ENCODE assay signal across 23 mouse cellular contexts in genomic region chr2:125665909-125666308, GRCm38 (mm10). TPM values are rescaled to one million over a fixed set of nuclear protein-coding genes. Genes with fewer than 3 reads are reported as not detected.
DNase-seq lines count a peak whose midpoint lies in the region; ATAC-seq and TF ChIP-seq lines count a peak whose summit lies in the region.
"Had no signal": no experiment of that assay in that cellular context is flagged by ENCODE, and none has a peak within 500 bp of the region (broad histone marks: within the 10 kb centered on the region; RNA-seq: fewer than 3 reads in every experiment).

No protein-coding gene starts in this region.

- TF ChIP-seq EP300 in liver, embryonic 14.5 days (IDR thresholded peaks at IDR 0.05; ENCODE audit: low read depth) = peak; percentile 78

- TF ChIP-seq CTCF in liver, embryonic 14.5 days (IDR thresholded peaks at IDR 0.05; ENCODE audit: low read depth) = no peak
- no peak for TF ChIP-seq CTCF in midbrain, postnatal 0 days (IDR thresholded peaks at IDR 0.05)

- H3K4me3 ChIP-seq in heart, embryonic 10.5 days = no peak overlapping the region
- no peak overlapping the region for H3K4me3 ChIP-seq in liver, embryonic 14.5 days (ENCODE audit: insufficient read depth in 1 of 2, low read depth in 2 of 2, low read length in 2 of 2)
- no peak overlapping the region for H3K4me3 ChIP-seq in stomach, embryonic 15.5 days (replicated peaks)
- H3K4me3 ChIP-seq in midbrain, postnatal 0 days (ENCODE audit: low read depth, low read length) = no peak overlapping the region
- no peak overlapping the region for H3K4me3 ChIP-seq in embryonic facial prominence, embryonic 10.5 days
- H3K4me3 ChIP-seq: forebrain, embryonic 12.5 days; gastrocnemius, adult 2 months; heart, embryonic 12.5 days; hindbrain, embryonic 12.5 days; limb, embryonic 10.5 days; myocyte; neural tube, embryonic 13.5 days had no signal

- no peak overlapping the region for H3K27ac ChIP-seq in heart, embryonic 10.5 days
- H3K27ac ChIP-seq in liver, embryonic 14.5 days = peak overlapping the region; percentile 85
- no peak overlapping the region for H3K27ac ChIP-seq in stomach, embryonic 15.5 days
- H3K27ac ChIP-seq in midbrain, postnatal 0 days (ENCODE audit: low read depth, low read length) = no peak overlapping the region
- H3K27ac ChIP-seq in embryonic facial prominence, embryonic 10.5 days (replicated peaks) = no peak overlapping the region
- H3K27ac ChIP-seq: forebrain, embryonic 12.5 days; gastrocnemius, adult 2 months; hindbrain, embryonic 12.5 days; limb, embryonic 10.5 days; neural tube, embryonic 13.5 days had no signal

- H3K36me3 ChIP-seq in heart, embryonic 10.5 days = no peaks in the 10 kb centered on the region
- H3K36me3 ChIP-seq in liver, embryonic 14.5 days (replicated peaks; ENCODE audit: control insufficient read depth, insufficient read depth, low read depth) = no peaks in the 10 kb centered on the region
- H3K36me3 ChIP-seq in stomach, embryonic 15.5 days = no peaks in the 10 kb centered on the region
- H3K36me3 ChIP-seq in midbrain, postnatal 0 days (ENCODE audit: insufficient read depth, low read length) = no peaks in the 10 kb centered on the region
- H3K36me3 ChIP-seq in embryonic facial prominence, embryonic 10.5 days (replicated peaks) = no peaks in the 10 kb centered on the region
- H3K36me3 ChIP-seq: forebrain, embryonic 12.5 days; heart, embryonic 12.5 days; hindbrain, embryonic 12.5 days; limb, embryonic 10.5 days; neural tube, embryonic 13.5 days had no signal

- no peaks in the 10 kb centered on the region for H3K27me3 ChIP-seq in heart, embryonic 10.5 days (ENCODE audit: insufficient read depth, poor library complexity, severe bottlenecking)
- no peaks in the 10 kb centered on the region for H3K27me3 ChIP-seq in liver, embryonic 14.5 days (ENCODE audit: control insufficient read depth, insufficient read depth, low read length)
- H3K27me3 ChIP-seq in stomach, embryonic 15.5 days (replicated peaks) = no peaks in the 10 kb centered on the region
- H3K27me3 ChIP-seq in midbrain, postnatal 0 days (ENCODE audit: insufficient read depth, low read length) = no peaks in the 10 kb centered on the region
- peaks cover 2% of the 10 kb centered on the region; the same call in 1 of the 2 replicates for H3K27me3 ChIP-seq in embryonic facial prominence, embryonic 10.5 days (replicated peaks; ENCODE audit: low read depth, poor library complexity, severe bottlenecking)
- H3K27me3 ChIP-seq: forebrain, embryonic 12.5 days; heart, embryonic 12.5 days; neural tube, embryonic 13.5 days had no signal

- H3K9ac ChIP-seq in liver, embryonic 14.5 days (replicated peaks) = peak overlapping the region; percentile 3; the same call in 1 of the 2 replicates
- no peak overlapping the region for H3K9ac ChIP-seq in stomach, embryonic 15.5 days
- no peak overlapping the region for H3K9ac ChIP-seq in midbrain, postnatal 0 days (replicated peaks; ENCODE audit: low read length, poor library complexity, severe bottlenecking)
- H3K9ac ChIP-seq: forebrain, embryonic 12.5 days; heart, embryonic 12.5 days; hindbrain, embryonic 12.5 days; neural tube, embryonic 13.5 days had no signal

- peak overlapping the region; percentile 54 for H3K4me2 ChIP-seq in liver, embryonic 14.5 days (ENCODE audit: low read depth)
- no peak overlapping the region for H3K4me2 ChIP-seq in stomach, embryonic 15.5 days
- H3K4me2 ChIP-seq in midbrain, postnatal 0 days (ENCODE audit: low read depth, low read length, poor library complexity, severe bottlenecking) = no peak overlapping the region
- H3K4me2 ChIP-seq: forebrain, embryonic 12.5 days; heart, embryonic 12.5 days; hindbrain, embryonic 12.5 days; neural tube, embryonic 13.5 days had no signal

- ATAC-seq in erythroid progenitor cell, adult 5-6 weeks (replicated peaks; ENCODE audit: low FRiP score, poor library complexity, severe bottlenecking) = peak; percentile 69
- peak; percentile 88 for ATAC-seq in liver, embryonic 14.5 days (ENCODE audit: insufficient read depth)
- ATAC-seq in stomach, embryonic 15.5 days (ENCODE audit: insufficient read depth, low FRiP score, low read depth) = peak; percentile 77; the same call in 1 of the 2 replicates
- ATAC-seq in midbrain, postnatal 0 days (ENCODE audit: low FRiP score) = no peak

- 79% methylated on average over 4 of the region's 4 CpGs for WGBS in heart, embryonic 10.5 days
- WGBS in liver, embryonic 14.5 days (ENCODE audit: insufficient replicate concordance) = 25% methylated on average over 4 of the region's 4 CpGs
- WGBS in stomach, embryonic 15.5 days = 74% methylated on average over 4 of the region's 4 CpGs
- WGBS in midbrain, postnatal 0 days = 92% methylated on average over 4 of the region's 4 CpGs
- WGBS in embryonic facial prominence, embryonic 10.5 days = 87% methylated on average over 4 of the region's 4 CpGs

- no peaks in the 10 kb centered on the region for H3K9me3 ChIP-seq in heart, embryonic 10.5 days
- H3K9me3 ChIP-seq in liver, embryonic 14.5 days (ENCODE audit: control insufficient read depth, low read length) = no peaks in the 10 kb centered on the region
- no peaks in the 10 kb centered on the region for H3K9me3 ChIP-seq in stomach, embryonic 15.5 days
- no peaks in the 10 kb centered on the region for H3K9me3 ChIP-seq in midbrain, postnatal 0 days (ENCODE audit: low read length)
- no peaks in the 10 kb centered on the region for H3K9me3 ChIP-seq in embryonic facial prominence, embryonic 10.5 days
- H3K9me3 ChIP-seq: forebrain, embryonic 12.5 days; hindbrain, embryonic 12.5 days; limb, embryonic 10.5 days; neural tube, embryonic 13.5 days had no signal

- DNase-seq in heart, embryonic 10.5 days (ENCODE audit: low spot score) = peak; percentile 56
- no peak for DNase-seq in heart, adult 18-20 months
- peak; percentile 33 to 59 (median 48) for DNase-seq in liver, embryonic 14.5 days (ENCODE audit: low read depth in 3 of 3, low spot score in 3 of 3)
- DNase-seq in midbrain, postnatal 0 days (ENCODE audit: low spot score) = no peak
- no peak for DNase-seq in ovary, postnatal 36 days (ENCODE audit: low spot score)
- DNase-seq in embryonic facial prominence, embryonic 10.5 days (ENCODE audit: low spot score) = no peak
- DNase-seq: adrenal gland, postnatal 25 days; cerebellum, adult 11 months; cerebellum, postnatal 10 days; gastrocnemius, adult 2 months; heart, postnatal 14 days; kidney, adult 8-10 months; kidney, postnatal 10 days; lung, postnatal 10 days; midbrain, embryonic 14.5 days had no signal

- H3K4me1 ChIP-seq in heart, embryonic 10.5 days = peaks cover 17% of the 10 kb centered on the region
- H3K4me1 ChIP-seq in liver, embryonic 14.5 days (replicated peaks; ENCODE audit: control insufficient read depth in 2 of 2, insufficient read depth in 2 of 2, low read length in 1 of 2) = peaks cover 37 to 48% of the 10 kb centered on the region in 2 experiments
- peaks cover 2% of the 10 kb centered on the region; the same call in 1 of the 2 replicates for H3K4me1 ChIP-seq in stomach, embryonic 15.5 days
- no peaks in the 10 kb centered on the region for H3K4me1 ChIP-seq in midbrain, postnatal 0 days (ENCODE audit: insufficient read depth, low read length)
- H3K4me1 ChIP-seq in embryonic facial prominence, embryonic 10.5 days = peaks cover 5% of the 10 kb centered on the region

RNA-seq across cellular contexts. Expression of gene Eid1, which starts 7.0 kb away (rescaled TPM):
- 124 and 142 TPM in 2 replicates for polyA plus RNA-seq in heart, embryonic 10.5 days (2016; fragmentation: Nextera tagmentation; extraction: Ambion mirVana)
- total RNA-seq in heart, adult 18-20 months (2021) = 10 to 100 TPM; 48.8 to 51.8 TPM
- total RNA-seq in erythroid progenitor cell, adult 5-6 weeks (2015; ENCODE audit: low replicate concordance) = 52.0 and 77.1 TPM in 2 replicates
- 96.0 and 96.6 TPM in 2 replicates for total RNA-seq in erythroid progenitor cell, adult 5-6 weeks (2017; ENCODE audit: low replicate concordance)
- polyA plus RNA-seq in liver, embryonic 14.5 days (2012; rRNA removed) = 14.4 and 25.9 TPM in 2 replicates
- 45.7 and 48.1 TPM in 2 replicates for polyA plus RNA-seq in liver, embryonic 14.5 days (2014; fragmentation: Nextera tagmentation; extraction: Ambion mirVana)
- polyA plus RNA-seq in stomach, embryonic 15.5 days (2015; fragmentation: Nextera tagmentation; extraction: Ambion mirVana) = 139 and 147 TPM in 2 replicates
- 428 and 544 TPM in 2 replicates for total RNA-seq in midbrain, postnatal 0 days (2014; rRNA removed)
- 421 and 465 TPM in 2 replicates for polyA plus RNA-seq in midbrain, postnatal 0 days (2015; fragmentation: Nextera tagmentation; extraction: Ambion mirVana)
- polyA plus RNA-seq in embryonic facial prominence, embryonic 10.5 days (2016; fragmentation: Nextera tagmentation; extraction: Ambion mirVana) = 127 and 136 TPM in 2 replicates

RNA-seq across cellular contexts. Expression of gene Cep152, which starts 41.0 kb away (rescaled TPM):
- 7.0 and 7.1 TPM in 2 replicates for polyA plus RNA-seq in heart, embryonic 10.5 days (2016; fragmentation: Nextera tagmentation; extraction: Ambion mirVana)
- total RNA-seq in heart, adult 18-20 months (2021) = 1 to 10 TPM; 1.4 to 1.5 TPM
- 14.3 and 20.2 TPM in 2 replicates for total RNA-seq in erythroid progenitor cell, adult 5-6 weeks (2015; ENCODE audit: low replicate concordance)
- total RNA-seq in erythroid progenitor cell, adult 5-6 weeks (2017; ENCODE audit: low replicate concordance) = 36.8 and 49.8 TPM in 2 replicates
- polyA plus RNA-seq in liver, embryonic 14.5 days (2012; rRNA removed) = 2.7 and 4.2 TPM in 2 replicates
- 4.1 and 4.3 TPM in 2 replicates for polyA plus RNA-seq in liver, embryonic 14.5 days (2014; fragmentation: Nextera tagmentation; extraction: Ambion mirVana)
- polyA plus RNA-seq in stomach, embryonic 15.5 days (2015; fragmentation: Nextera tagmentation; extraction: Ambion mirVana) = 5.2 TPM in 2 replicates
- total RNA-seq in midbrain, postnatal 0 days (2014; rRNA removed) = 1.0 and 2.7 TPM in 2 replicates
- polyA plus RNA-seq in midbrain, postnatal 0 days (2015; fragmentation: Nextera tagmentation; extraction: Ambion mirVana) = 1.0 and 1.1 TPM in 2 replicates
- 11.5 and 12.4 TPM in 2 replicates for polyA plus RNA-seq in embryonic facial prominence, embryonic 10.5 days (2016; fragmentation: Nextera tagmentation; extraction: Ambion mirVana)

RNA-seq across cellular contexts. Expression of gene Shc4, which starts 58.0 kb away (rescaled TPM):
- polyA plus RNA-seq in heart, embryonic 10.5 days (2016; fragmentation: Nextera tagmentation; extraction: Ambion mirVana) = 1.5 and 2.2 TPM in 2 replicates
- total RNA-seq in heart, adult 18-20 months (2021) = under 1 TPM; 0.51 to 0.67 TPM
- total RNA-seq in erythroid progenitor cell, adult 5-6 weeks (2015; ENCODE audit: low replicate concordance) = not detected in 2 replicates
- 0.15 and 3.3 TPM in 2 replicates for total RNA-seq in erythroid progenitor cell, adult 5-6 weeks (2017; ENCODE audit: low replicate concordance)
- polyA plus RNA-seq in liver, embryonic 14.5 days (2012; rRNA removed) = 0.52 and 0.60 TPM in 2 replicates
- 0.50 and 0.58 TPM in 2 replicates for polyA plus RNA-seq in liver, embryonic 14.5 days (2014; fragmentation: Nextera tagmentation; extraction: Ambion mirVana)
- polyA plus RNA-seq in stomach, embryonic 15.5 days (2015; fragmentation: Nextera tagmentation; extraction: Ambion mirVana) = 2.5 and 3.1 TPM in 2 replicates
- total RNA-seq in midbrain, postnatal 0 days (2014; rRNA removed) = 6.7 and 9.1 TPM in 2 replicates
- polyA plus RNA-seq in midbrain, postnatal 0 days (2015; fragmentation: Nextera tagmentation; extraction: Ambion mirVana) = 2.5 and 2.8 TPM in 2 replicates
- 1.2 and 2.0 TPM in 2 replicates for polyA plus RNA-seq in embryonic facial prominence, embryonic 10.5 days (2016; fragmentation: Nextera tagmentation; extraction: Ambion mirVana)

Comparison
In these comparisons a context has a peak if more than half of its experiments do, and no peak if none do; other contexts are left out.
1. DNase-seq: peak in heart, embryonic 10.5 days (single experiment) and liver, embryonic 14.5 days (3 of 3); none in heart, adult 18-20 months (0 of 2), midbrain, postnatal 0 days (single experiment), ovary, postnatal 36 days (single experiment) and embryonic facial prominence, embryonic 10.5 days (single experiment).